ENCODE assay signal across 14 mouse cellular contexts in the genomic region with DNA sequence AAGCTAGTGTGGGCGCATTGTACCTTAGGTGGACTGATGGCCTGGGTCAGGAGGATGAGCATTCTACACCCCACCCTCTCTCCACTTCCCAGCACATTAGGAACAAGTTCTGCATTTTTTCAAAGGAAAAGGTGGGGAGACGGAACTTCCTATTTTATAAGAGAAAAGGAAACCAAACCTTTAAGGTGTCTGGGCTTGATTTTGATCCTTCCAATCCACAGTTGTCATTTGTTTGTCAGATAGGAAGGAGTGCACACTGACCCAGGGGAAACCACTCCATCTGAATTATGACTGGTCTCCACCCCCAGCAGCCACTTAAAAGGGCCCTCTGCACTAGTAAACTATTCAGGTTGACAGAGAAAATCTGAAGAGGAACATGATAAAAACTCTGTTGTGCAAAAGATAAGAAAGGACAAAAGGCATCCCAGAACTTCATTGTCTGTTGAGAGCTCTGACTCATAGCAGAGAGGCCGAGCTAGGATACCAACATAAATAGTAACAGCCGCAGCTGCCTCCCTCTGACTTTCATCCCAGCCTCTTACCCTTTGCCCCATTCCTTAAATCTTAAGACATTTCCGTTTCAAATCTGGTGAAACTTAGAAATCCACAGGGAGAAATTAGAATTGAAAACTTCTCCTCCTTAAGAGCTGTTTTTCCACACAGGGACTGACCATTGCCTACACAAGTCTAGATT. TPM values are rescaled to one million over a fixed set of nuclear protein-coding genes. Genes with fewer than 3 reads are reported as not detected.
DNase-seq lines count a peak whose midpoint lies in the region; ATAC-seq and TF ChIP-seq lines count a peak whose summit lies in the region.
"Had no signal": no experiment of that assay in that cellular context is flagged by ENCODE, and none has a peak within 500 bp of the region (broad histone marks: within the 10 kb centered on the region; RNA-seq: fewer than 3 reads in every experiment).

No protein-coding gene starts in this region.

- no peak for ATAC-seq in kidney, embryonic 14.5 days (ENCODE audit: low FRiP score, low TSS enrichment)
- peak; percentile 52; the same call in 1 of the 2 replicates for ATAC-seq in kidney, embryonic 15.5 days (replicated peaks; ENCODE audit: low FRiP score)
- ATAC-seq in midbrain, embryonic 15.5 days (replicated peaks): no peak
- ATAC-seq: forebrain, postnatal 0 days; inflammation-experienced regulatory T-cells, adult 6 months had no signal

- no peak overlapping the region for H3K4me3 ChIP-seq in kidney, embryonic 14.5 days (ENCODE audit: low read length)
- H3K4me3 ChIP-seq in kidney, embryonic 15.5 days (replicated peaks): no peak overlapping the region
- H3K4me3 ChIP-seq in olfactory bulb, adult 2 months (ENCODE audit: insufficient read depth, low read depth, low read length): no peak overlapping the region
- no peak overlapping the region for H3K4me3 ChIP-seq in midbrain, embryonic 15.5 days
- H3K4me3 ChIP-seq: embryonic facial prominence, embryonic 15.5 days; midbrain, embryonic 12.5 days had no signal

- no peak for TF ChIP-seq POLR2A in olfactory bulb, adult 2 months (IDR thresholded peaks at IDR 0.05; ENCODE audit: insufficient read depth, low read depth, low read length)

- H3K9ac ChIP-seq in kidney, embryonic 14.5 days (ENCODE audit: low read depth, low read length): no peak overlapping the region
- no peak overlapping the region for H3K9ac ChIP-seq in kidney, embryonic 15.5 days
- H3K9ac ChIP-seq in midbrain, embryonic 15.5 days: no peak overlapping the region
- H3K9ac ChIP-seq: embryonic facial prominence, embryonic 15.5 days; forebrain, postnatal 0 days; lung, embryonic 14.5 days; midbrain, embryonic 12.5 days had no signal

- no peak overlapping the region for H3K4me2 ChIP-seq in kidney, embryonic 14.5 days (replicated peaks; ENCODE audit: low read depth, low read length)
- no peak overlapping the region for H3K4me2 ChIP-seq in kidney, embryonic 15.5 days
- no peak overlapping the region for H3K4me2 ChIP-seq in midbrain, embryonic 15.5 days
- H3K4me2 ChIP-seq: embryonic facial prominence, embryonic 15.5 days; lung, embryonic 14.5 days; midbrain, embryonic 12.5 days had no signal

- no peak for TF ChIP-seq CTCF in olfactory bulb, adult 2 months (IDR thresholded peaks at IDR 0.05; ENCODE audit: insufficient read depth, low read depth, low read length)

- no peaks in the 10 kb centered on the region for H3K9me3 ChIP-seq in kidney, embryonic 14.5 days (ENCODE audit: control insufficient read depth, low read length)
- H3K9me3 ChIP-seq in kidney, embryonic 15.5 days (replicated peaks): no peaks in the 10 kb centered on the region
- H3K9me3 ChIP-seq in midbrain, embryonic 15.5 days: no peaks in the 10 kb centered on the region
- H3K9me3 ChIP-seq: embryonic facial prominence, embryonic 15.5 days; midbrain, embryonic 12.5 days had no signal

- WGBS in kidney, embryonic 14.5 days: 51% methylated on average over 5 of the region's 5 CpGs
- WGBS in kidney, embryonic 15.5 days: 52% methylated on average over 5 of the region's 5 CpGs
- 63% methylated on average over 5 of the region's 5 CpGs for WGBS in olfactory bulb, adult 2 months
- 77% methylated on average over 5 of the region's 5 CpGs for WGBS in midbrain, embryonic 15.5 days

- DNase-seq in kidney, adult 11 months: peak; percentile 71
- peak; percentile 17 for DNase-seq in brain, adult 2 months (ENCODE audit: low read depth, low spot score)
- no peak for DNase-seq in left cerebral cortex, adult 8-10 months (ENCODE audit: low spot score in 2 of 2)
- DNase-seq: forebrain, postnatal 0 days; gastrocnemius, postnatal 25 days; lung, embryonic 14.5 days had no signal

- no peaks in the 10 kb centered on the region for H3K36me3 ChIP-seq in kidney, embryonic 14.5 days (ENCODE audit: control insufficient read depth, insufficient read depth, low read length)
- H3K36me3 ChIP-seq in kidney, embryonic 15.5 days: no peaks in the 10 kb centered on the region
- H3K36me3 ChIP-seq in midbrain, embryonic 15.5 days (replicated peaks): no peaks in the 10 kb centered on the region
- H3K36me3 ChIP-seq: embryonic facial prominence, embryonic 15.5 days; midbrain, embryonic 12.5 days had no signal

- no peaks in the 10 kb centered on the region for H3K4me1 ChIP-seq in kidney, embryonic 14.5 days (ENCODE audit: control insufficient read depth, insufficient read depth, low read length)
- no peaks in the 10 kb centered on the region for H3K4me1 ChIP-seq in kidney, embryonic 15.5 days
- no peaks in the 10 kb centered on the region for H3K4me1 ChIP-seq in olfactory bulb, adult 2 months (ENCODE audit: control insufficient read depth, insufficient read depth, low read length)
- no peaks in the 10 kb centered on the region for H3K4me1 ChIP-seq in midbrain, embryonic 15.5 days
- H3K4me1 ChIP-seq: embryonic facial prominence, embryonic 15.5 days; midbrain, embryonic 12.5 days had no signal

- no peaks in the 10 kb centered on the region for H3K27me3 ChIP-seq in kidney, embryonic 14.5 days (ENCODE audit: control insufficient read depth, insufficient read depth, low read length)
- no peaks in the 10 kb centered on the region for H3K27me3 ChIP-seq in kidney, embryonic 15.5 days
- H3K27me3 ChIP-seq in midbrain, embryonic 15.5 days (replicated peaks): no peaks in the 10 kb centered on the region
- H3K27me3 ChIP-seq: embryonic facial prominence, embryonic 15.5 days; midbrain, embryonic 12.5 days had no signal

- H3K27ac ChIP-seq in kidney, embryonic 14.5 days (ENCODE audit: low read depth, low read length): no peak overlapping the region
- H3K27ac ChIP-seq in kidney, embryonic 15.5 days: no peak overlapping the region
- H3K27ac ChIP-seq in olfactory bulb, adult 2 months (ENCODE audit: insufficient read depth, low read depth, low read length): 0 out of 2 replicates have a peak overlapping the region, but pooled peaks have one; percentile 26
- H3K27ac ChIP-seq in midbrain, embryonic 15.5 days: no peak overlapping the region
- H3K27ac ChIP-seq: embryonic facial prominence, embryonic 15.5 days; midbrain, embryonic 12.5 days; stomach, postnatal 0 days had no signal

RNA-seq across cellular contexts. Expression of gene Adgrl4, which starts 54.2 kb away (rescaled TPM):
- polyA plus RNA-seq in kidney, embryonic 14.5 days (2014; fragmentation: Nextera tagmentation; extraction: Ambion mirVana): 17.8 and 25.0 TPM in 2 replicates
- polyA plus RNA-seq in kidney, embryonic 15.5 days (2015; fragmentation: Nextera tagmentation; extraction: Ambion mirVana): 23.4 and 26.8 TPM in 2 replicates
- not detected in 2 replicates for polyA plus RNA-seq in olfactory bulb, adult 2 months (2012; ENCODE audit: insufficient read depth, insufficient read length, low replicate concordance, missing spikeins)
- 10 to 100 TPM; 17.8 to 24.3 (median 19.1) TPM for total RNA-seq in left cerebral cortex, adult 8-10 months (2022)
- polyA plus RNA-seq in midbrain, embryonic 15.5 days (2015; fragmentation: Nextera tagmentation; extraction: Ambion mirVana): 14.0 and 15.0 TPM in 2 replicates
- polyA plus RNA-seq: inflammation-experienced regulatory T-cells, adult 6 months had no signal

Comparison
In these comparisons a context has a peak if more than half of its experiments do, and no peak if none do; other contexts are left out.
1. DNase-seq: peak in kidney, adult 11 months (single experiment) and brain, adult 2 months (single experiment); none in left cerebral cortex, adult 8-10 months (0 of 2).
2. RNA of gene Adgrl4, which starts 54.2 kb away (polyA plus RNA-seq): 17.8 to 25.0 TPM in kidney, embryonic 14.5 days, 23.4 to 26.8 TPM in kidney, embryonic 15.5 days and 14.0 to 15.0 TPM in midbrain, embryonic 15.5 days; not detected in olfactory bulb, adult 2 months; every median in the first group is over 10 times any median in the second.